Mouse (Mus musculus) G1E (cell line): ENCODE results near the gene Prlh.

ENCODE experiments used
- CTCF ChIP-seq: IDR thresholded peaks from 2 replicates; pipeline ENCODE4 v1.5.1; 2012; ENCODE audit warnings: low read depth, low read length, inconsistent platforms, mixed read lengths
- GATA1 ChIP-seq: IDR thresholded peaks from 2 replicates; pipeline ENCODE4 v1.6.1; 2012; ENCODE audit warnings: borderline replicate concordance, low read length, inconsistent platforms, mixed read lengths
- POLR2AphosphoS5 ChIP-seq: IDR thresholded peaks from 2 replicates; pipeline ENCODE4 v1.6.1; 2012; ENCODE audit warnings: low read depth, low read length, inconsistent platforms; ENCODE audit not compliant: insufficient replicate concordance

DNA sequence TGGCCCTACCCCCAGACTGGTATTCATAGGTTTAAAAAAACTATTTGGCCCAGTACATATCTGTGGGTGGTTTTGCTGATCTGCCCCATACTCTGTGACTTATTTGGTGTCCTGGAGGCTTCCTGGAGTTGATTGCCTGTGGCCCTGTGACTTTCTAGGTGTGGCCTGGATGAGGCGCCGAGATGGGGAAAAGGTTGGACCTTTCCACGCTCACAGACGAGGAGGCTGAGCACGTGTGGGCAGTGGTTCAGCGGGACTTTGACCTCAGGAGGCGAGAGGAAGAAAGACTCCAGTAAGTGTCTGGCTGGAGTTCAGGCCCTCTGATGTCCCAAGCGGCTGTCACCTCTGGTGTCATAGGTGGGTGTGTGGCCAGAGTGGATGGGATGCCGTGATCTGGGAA lies 31.2 kb upstream of the Prlh start:
- no peak for TF ChIP-seq CTCF
- no peak for TF ChIP-seq GATA1
- TF ChIP-seq POLR2AphosphoS5, result no peak
